Mouse (Mus musculus): ENCODE measurements at regions not wholly inside any gene's neighbourhood (a gene's known extent, or its start where the extent isn't known, plus 50 kb on each side); places are given as distances from the start of the nearest gene placed in this dataset.

GRCm38 (mm10) chr8:44656031-44656430 lies 279.2 kb upstream of the Fat1 start:
- intact Hi-C loops (cut with DNase I) = no loop called here
- DNase-seq (ENCODE audit: low spot score in 2 of 2) = no peak

DNA sequence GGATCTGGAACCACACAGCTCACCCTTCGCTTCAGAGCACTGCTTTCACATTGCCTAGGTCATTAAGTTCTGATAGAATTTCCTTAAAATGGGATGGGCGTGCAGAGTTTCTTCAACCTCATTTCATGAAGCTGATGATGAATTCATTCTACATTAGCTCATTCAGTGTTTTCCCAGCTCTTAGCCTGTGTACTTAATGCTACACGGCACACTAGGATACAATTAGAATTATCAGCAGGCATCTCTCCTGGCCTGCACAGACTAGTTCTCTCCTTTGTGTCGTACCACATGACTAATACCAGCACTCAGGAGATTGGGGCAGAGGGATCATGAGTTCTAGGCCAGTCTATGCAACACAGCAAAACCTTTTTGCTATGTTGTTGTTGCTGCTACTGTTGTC lies 278.8 kb upstream of the Fat1 start:
- intact Hi-C loops (cut with DNase I) = no loop called here

GRCm38 (mm10) chr8:44661696-44662095 lies 273.6 kb upstream of the Fat1 start:
- intact Hi-C loops (cut with DNase I) = no loop called here
- no peak for DNase-seq (ENCODE audit: low spot score in 2 of 2)

More for the DNA sequence above, 278.8 kb upstream of the Fat1 start:
- no peak for DNase-seq (ENCODE audit: low spot score in 2 of 2)

- no peak for DNase-seq (ENCODE audit: low spot score in 2 of 2)
- intact Hi-C loops (cut with DNase I) = no loop called here
Observed at GRCm38 (mm10) chr8:44687126-44687525, 248.1 kb upstream of the Fat1 start.

DNA sequence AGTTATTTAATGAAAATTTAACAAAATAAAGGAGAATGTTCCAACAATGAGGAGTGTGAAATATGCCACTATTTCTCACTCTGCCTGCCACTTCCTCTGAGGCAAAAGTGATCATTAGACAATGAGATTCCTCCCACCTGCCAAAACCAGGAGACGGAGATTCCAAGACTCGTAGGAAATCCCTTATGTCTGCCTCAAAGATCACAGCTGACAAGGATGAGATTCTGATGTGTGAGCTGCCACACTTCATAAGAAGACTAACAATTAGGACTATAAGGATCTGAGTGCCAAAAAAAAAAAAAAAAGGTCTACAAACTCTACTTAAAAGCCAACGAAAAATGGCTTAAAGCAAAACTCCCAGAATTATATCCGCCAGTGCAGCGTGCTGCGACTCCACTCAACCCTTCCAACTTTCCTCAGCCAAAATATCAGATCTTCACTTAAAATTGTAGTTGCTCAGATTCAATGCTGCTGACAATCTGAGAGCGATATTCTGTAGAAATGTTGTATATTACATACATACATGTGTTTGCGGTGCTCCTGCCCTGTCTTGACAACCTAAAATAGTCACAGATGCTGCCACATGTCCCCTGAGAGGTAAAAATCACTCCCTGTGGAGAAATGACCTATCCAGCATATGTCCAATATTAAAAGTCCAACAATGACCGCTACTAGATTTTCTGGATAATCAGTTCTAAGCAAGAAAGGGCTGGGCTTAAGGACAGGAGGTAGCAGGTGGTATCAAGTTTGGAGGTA lies 245.2 kb upstream of the Fat1 start:
- DNase-seq (ENCODE audit: low spot score in 2 of 2) = no peak
- intact Hi-C loops (cut with DNase I) = no loop called here

DNA sequence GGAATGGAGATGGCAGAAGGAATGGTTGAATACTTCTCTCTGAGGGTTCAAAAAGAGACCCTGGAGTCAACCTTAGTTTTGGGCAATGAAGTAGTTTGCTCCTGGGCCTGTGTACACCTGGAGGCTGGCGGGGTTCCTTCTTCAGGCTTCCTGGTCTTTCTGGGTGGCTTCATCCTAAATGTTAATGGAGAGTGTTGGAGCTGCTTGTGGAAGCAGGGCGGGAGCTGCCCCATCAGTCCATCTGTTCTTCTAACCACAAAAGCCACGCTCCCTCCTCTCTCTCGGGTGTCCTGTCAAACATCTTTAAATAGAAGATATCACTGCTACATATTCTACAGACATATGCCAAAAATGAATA lies 244.7 kb upstream of the Fat1 start:
- no peak for DNase-seq (ENCODE audit: low spot score in 2 of 2)
- intact Hi-C loops (cut with DNase I) = no loop called here

DNA sequence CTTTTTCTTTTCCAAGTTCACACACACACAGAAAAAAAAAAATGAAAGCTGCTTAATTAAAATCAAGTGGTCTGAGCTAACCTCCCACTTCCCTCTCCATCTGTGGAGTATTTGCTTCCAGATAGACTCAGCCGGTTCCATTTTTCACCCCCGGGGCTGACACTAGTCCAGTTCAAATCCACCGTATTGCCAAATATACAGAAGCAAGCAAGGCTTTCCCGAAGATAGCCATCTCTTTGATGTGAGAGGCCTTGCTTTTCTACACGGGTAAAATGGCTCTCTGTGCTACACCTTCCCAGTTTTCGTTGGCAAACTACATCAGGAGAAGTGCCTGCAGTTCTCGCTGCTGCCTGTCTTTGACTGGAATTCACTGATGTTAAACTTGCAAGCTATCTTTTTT lies 244.1 kb upstream of the Fat1 start:
- no peak for DNase-seq (ENCODE audit: low spot score in 2 of 2)
- intact Hi-C loops (cut with DNase I) = no loop called here

GRCm38 (mm10) chr8:44692036-44692688 lies 243.1 kb upstream of the Fat1 start:
- intact Hi-C loops (cut with DNase I) = no loop called here

DNA sequence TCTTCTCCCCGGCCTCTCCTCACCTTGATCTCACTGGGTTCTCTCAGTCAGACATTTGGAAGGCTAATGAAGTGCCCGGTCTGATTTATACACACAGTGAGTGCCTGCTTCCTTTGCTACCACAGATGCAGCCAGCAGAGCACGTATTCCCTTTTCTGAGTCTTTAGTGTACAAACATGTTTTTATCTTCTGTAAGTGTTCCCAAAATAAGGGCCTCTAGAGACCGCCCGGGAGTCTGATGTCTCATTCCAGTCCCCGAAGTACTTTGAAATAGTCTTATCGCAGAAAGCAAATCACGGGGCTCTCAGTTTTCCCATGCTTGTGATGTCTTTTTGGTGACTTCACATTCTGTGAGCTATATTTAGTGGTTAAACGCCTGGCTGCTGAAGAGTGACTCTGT lies 240.4 kb upstream of the Fat1 start:
- intact Hi-C loops (cut with DNase I) = no loop called here
- DNase-seq (ENCODE audit: low spot score in 2 of 2) = peak; percentile 15 to 31

More at GRCm38 (mm10) chr8:44692036-44692688, 243.1 kb upstream of the Fat1 start:
- DNase-seq (ENCODE audit: low spot score in 2 of 2) = no peak

GRCm38 (mm10) chr8:44696066-44696853 lies 239.0 kb upstream of the Fat1 start:
- no peak for DNase-seq (ENCODE audit: low spot score in 2 of 2)
- intact Hi-C loops (cut with DNase I) = no loop called here

- intact Hi-C loops (cut with DNase I) = no loop called here
- no peak for DNase-seq (ENCODE audit: low spot score in 2 of 2)
Observed at GRCm38 (mm10) chr8:44699384-44700105, 235.7 kb upstream of the Fat1 start.

DNA sequence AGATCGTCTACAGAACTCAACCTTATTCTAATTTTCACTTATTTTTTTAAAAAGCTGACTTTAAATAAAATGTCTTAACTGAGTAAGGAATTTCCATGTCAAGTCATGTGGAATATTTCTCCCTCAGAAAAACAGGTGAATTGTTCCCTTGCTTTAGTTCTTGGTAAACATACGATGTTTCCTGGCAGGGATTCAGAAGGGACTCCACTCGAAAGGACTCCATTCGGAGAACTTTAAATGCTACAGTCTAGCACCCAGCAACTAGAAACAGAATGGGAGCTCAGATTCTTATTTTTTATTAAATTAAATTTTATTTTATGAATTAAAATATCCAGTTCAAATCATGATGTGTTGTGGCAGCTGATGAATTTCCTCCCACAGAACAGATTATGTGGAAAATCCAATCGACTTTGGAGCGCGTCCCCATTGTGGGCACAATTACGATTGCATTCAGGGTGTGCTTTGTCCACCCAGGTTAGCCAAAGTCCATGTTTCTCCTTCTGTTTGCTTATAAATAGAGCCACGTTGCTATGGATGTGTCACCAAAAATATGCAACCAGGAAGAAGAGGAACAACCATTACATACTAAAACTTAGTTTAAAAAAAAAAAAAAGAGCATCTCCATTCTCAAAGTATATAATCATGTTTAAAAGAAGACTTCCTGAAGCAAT lies 230.5 kb upstream of the Fat1 start:
- intact Hi-C loops (cut with DNase I) = no loop called here
- no peak for DNase-seq (ENCODE audit: low spot score in 2 of 2)

GRCm38 (mm10) chr8:44708659-44709170 lies 226.5 kb upstream of the Fat1 start:
- intact Hi-C loops (cut with DNase I) = no loop called here
- DNase-seq (ENCODE audit: low spot score in 2 of 2) = no peak

DNA sequence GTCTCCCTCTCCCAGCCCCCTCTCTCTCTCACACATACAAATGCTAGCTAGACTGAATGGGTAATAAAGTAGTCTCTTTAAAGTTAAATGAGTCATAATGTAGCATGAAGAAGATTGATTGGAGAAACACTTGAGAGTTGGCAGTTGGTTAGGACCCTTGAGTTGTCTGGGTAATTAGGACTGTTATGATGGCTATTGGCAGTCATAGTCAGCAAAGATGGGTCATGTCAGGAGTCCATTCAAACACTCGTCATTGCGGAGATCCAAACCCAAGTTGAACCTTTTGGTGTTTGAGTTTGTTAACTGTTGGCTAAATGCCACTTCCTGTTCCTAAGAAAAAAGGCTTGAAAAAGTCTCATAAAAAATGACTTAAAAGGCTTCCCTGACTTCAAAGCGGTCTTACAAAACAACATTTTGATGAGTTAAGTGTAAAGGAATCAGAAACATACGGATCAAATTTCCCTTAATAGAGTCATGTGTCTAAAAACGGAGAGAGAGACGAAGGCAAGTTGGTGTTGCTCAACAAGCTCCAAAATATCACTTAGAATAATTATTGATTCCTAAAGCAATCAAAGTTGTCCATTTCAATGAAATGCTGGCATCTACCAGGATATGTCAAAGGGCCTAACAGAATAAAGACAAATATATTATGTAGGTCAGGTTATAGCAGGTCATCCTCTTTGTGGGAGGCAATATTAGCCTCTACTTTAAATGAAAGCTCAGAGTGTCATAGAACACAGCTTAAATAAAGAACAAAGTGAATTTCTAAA lies 225.9 kb upstream of the Fat1 start:
- intact Hi-C loops (cut with DNase I) = no loop called here

DNA sequence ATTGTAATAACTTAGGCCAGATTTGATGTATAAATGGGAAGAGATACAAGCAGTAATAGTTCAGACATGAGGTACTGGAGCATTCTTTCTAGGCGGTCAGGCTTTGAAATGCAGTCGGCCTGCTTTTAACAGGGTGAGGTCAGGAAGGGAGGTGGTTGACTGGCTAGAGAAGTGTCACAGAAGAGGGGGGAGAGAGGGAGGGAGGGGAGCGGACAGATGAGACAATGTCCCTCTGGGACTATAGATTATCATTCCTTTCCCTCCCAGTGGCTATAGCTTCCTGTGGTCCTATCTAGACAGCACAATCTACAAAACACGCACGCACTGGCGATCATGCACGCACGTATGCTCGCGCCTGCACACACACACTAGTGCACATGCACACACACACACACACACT lies 200.7 kb upstream of the Fat1 start:
- intact Hi-C loops (cut with DNase I) = no loop called here
- DNase-seq (ENCODE audit: low spot score in 2 of 2) = no peak

More for the DNA sequence above, 225.9 kb upstream of the Fat1 start:
- DNase-seq (ENCODE audit: low spot score in 2 of 2) = no peak

- no peak for DNase-seq (ENCODE audit: low spot score in 2 of 2)
- intact Hi-C loops (cut with DNase I) = no loop called here
Observed at GRCm38 (mm10) chr8:44735801-44736200, 199.4 kb upstream of the Fat1 start.

DNA sequence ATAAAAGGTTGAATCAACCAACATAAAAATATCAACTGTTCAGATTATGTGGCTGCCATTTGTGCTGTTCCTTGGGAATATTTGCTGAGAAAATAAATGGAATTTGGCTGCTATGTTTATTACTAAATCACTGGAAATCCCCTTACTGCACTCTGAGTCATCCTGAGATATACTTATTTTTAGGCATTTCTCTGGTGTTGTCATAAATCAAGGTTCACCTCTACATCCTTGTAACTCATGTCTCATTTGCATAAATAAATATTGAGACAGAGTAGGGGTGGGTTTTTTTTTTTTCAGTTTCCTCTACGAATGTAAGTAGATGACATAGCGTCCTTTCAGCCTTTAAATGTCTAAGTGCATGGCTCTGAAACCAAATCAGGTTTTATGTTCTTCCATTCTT lies 191.9 kb upstream of the Fat1 start:
- intact Hi-C loops (cut with DNase I) = no loop called here
- no peak for DNase-seq (ENCODE audit: low spot score in 2 of 2)

DNA sequence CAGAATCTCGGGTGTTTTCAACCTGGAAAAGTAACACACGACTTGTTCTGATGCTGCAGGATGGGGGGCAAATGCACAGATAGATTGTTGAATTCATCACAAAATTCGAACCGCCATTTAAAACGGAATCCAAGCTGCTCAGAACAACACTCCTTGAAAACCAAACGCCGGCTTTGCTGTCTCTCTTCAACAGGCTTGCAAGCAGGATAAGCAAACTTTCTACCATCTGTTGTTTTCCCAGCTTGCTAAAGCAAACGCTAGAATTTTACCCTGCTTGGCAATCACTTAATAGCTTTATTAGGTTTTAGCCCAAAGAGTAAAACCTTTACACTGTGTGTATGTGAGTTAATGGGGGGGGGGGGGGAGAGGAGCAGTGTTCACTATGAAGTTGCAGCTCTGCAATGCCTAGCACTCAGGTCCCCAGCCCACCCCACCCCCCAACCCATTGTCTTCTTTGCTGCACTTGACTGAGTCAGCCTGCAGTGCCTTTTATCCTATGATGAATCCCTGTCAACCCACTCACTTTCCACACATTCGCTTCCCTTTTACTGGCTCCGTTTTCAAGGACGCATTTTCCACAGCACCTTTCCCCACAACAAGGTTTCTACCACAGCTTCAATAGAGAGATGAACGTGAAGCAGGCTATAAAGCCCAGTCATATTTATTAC lies 190.1 kb upstream of the Fat1 start:
- intact Hi-C loops (cut with DNase I) = no loop called here
- DNase-seq (ENCODE audit: low spot score in 2 of 2) = peak in 1 of 2 experiments; percentile 9
